Mouse (Mus musculus): Measurements from ENCODE around the gene Calu. TPM values are rescaled to one million over a fixed set of nuclear protein-coding genes. Genes with fewer than 3 reads are reported as not detected.
"Not testable (repeated sequence)": the region's sequence is repeated elsewhere in the genome, so short reads cannot be mapped to it uniquely, and the experiment has no call there.

Gene Calu
- polyA plus RNA-seq, 1 experiment from 2014 or later, result 166 TPM

DNA sequence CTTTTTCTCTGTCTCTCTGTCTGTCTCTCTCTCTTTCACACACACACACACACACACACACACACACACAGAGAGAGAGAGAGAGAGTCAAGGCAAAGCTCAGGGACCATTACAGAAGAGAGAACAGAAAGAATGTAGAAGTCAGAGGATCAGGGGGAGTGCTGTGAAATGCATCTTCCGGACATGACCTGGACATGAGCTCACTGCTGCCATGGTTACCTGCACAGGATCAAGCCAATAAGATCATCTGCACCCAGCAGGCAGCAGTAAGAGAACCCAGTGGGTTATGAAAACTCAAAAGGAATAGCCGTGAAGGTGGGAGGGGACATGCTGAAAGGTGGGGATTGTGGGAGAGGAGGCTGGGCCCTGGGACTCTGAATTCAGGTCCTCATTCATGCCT lies 34.6 kb downstream of the Calu start:
- ATAC-seq, result no peak

GRCm38 (mm10) chr6:29388052-29388518 lies 40.2 kb downstream of the Calu start, which contains the start of gene Opn1sw:
Gene Opn1sw, minus strand, starts transcription at chr6:29388468.
- Histone ChIP-seq H3K4me1 (ENCODE audit: control insufficient read depth, insufficient read depth, low read depth, low read length) (peaks cover 2% of the 10 kb centered on the region), H3K27me3 (replicated peaks; ENCODE audit: control insufficient read depth, insufficient read depth, low read length) (no peaks in the 10 kb centered on the region; the same call in 1 of the 2 replicates), H3K9ac (ENCODE audit: low read depth, low read length) (no peak within 1 kb of the TSS; the same call in 1 of the 2 replicates), H3K4me2 (ENCODE audit: low read length) (peak within 1 kb of the TSS; percentile 46), H3K9me3 (ENCODE audit: control insufficient read depth, low read length) (no peaks in the 10 kb centered on the region), H3K4me3 (ENCODE audit: low read length) (peak within 1 kb of the TSS; percentile 20; the same call in 1 of the 2 replicates), H3K27ac (ENCODE audit: low read depth, low read length) (no peak within 1 kb of the TSS), H3K36me3 (ENCODE audit: control insufficient read depth, insufficient read depth, low read length) (no peaks in the 10 kb centered on the region)
- 9% methylated on average over 12 of the region's 12 CpGs for WGBS
- ATAC-seq, result peak; percentile 28

More for the DNA sequence above, 34.6 kb downstream of the Calu start:
- no peaks in the 10 kb centered on the region; the same call in 1 of the 2 replicates for H3K27me3 ChIP-seq (replicated peaks; ENCODE audit: control insufficient read depth, insufficient read depth, low read length)
- H3K27ac ChIP-seq (ENCODE audit: low read depth, low read length), result no peak overlapping the region
- H3K4me2 ChIP-seq (ENCODE audit: low read length), result no peak overlapping the region
- 48% methylated on average over 2 of the region's 2 CpGs for WGBS
- 0 out of 2 replicates have a peak, but pooled peaks cover 4% of the 10 kb centered on the region for H3K36me3 ChIP-seq (ENCODE audit: control insufficient read depth, insufficient read depth, low read length)
- H3K9me3 ChIP-seq (ENCODE audit: control insufficient read depth, low read length), result no peaks in the 10 kb centered on the region
- no peak overlapping the region for H3K9ac ChIP-seq (ENCODE audit: low read depth, low read length)
- no peaks in the 10 kb centered on the region for H3K4me1 ChIP-seq (ENCODE audit: control insufficient read depth, insufficient read depth, low read depth, low read length)
- H3K4me3 ChIP-seq (ENCODE audit: low read length), result no peak overlapping the region

GRCm38 (mm10) chr6:29388606-29389080 lies 40.8 kb downstream of the Calu start:
- peak; percentile 94 for ATAC-seq
- Histone ChIP-seq H3K27ac (ENCODE audit: low read depth, low read length) (no peak overlapping the region), H3K9me3 (ENCODE audit: control insufficient read depth, low read length) (no peaks in the 10 kb centered on the region), H3K27me3 (replicated peaks; ENCODE audit: control insufficient read depth, insufficient read depth, low read length) (no peaks in the 10 kb centered on the region; the same call in 1 of the 2 replicates), H3K4me2 (ENCODE audit: low read length) (peak overlapping the region; percentile 46), H3K4me3 (ENCODE audit: low read length) (no peak overlapping the region; the same call in 1 of the 2 replicates), H3K4me1 (ENCODE audit: control insufficient read depth, insufficient read depth, low read depth, low read length) (peaks cover 2% of the 10 kb centered on the region), H3K36me3 (ENCODE audit: control insufficient read depth, insufficient read depth, low read length) (no peaks in the 10 kb centered on the region), H3K9ac (ENCODE audit: low read depth, low read length) (no peak overlapping the region)
- 8% methylated on average over 11 of the region's 11 CpGs for WGBS

- Histone ChIP-seq H3K4me1 (ENCODE audit: control insufficient read depth, insufficient read depth, low read depth, low read length) (peaks cover 2% of the 10 kb centered on the region), H3K4me3 (ENCODE audit: low read length) (no peak overlapping the region), H3K27me3 (replicated peaks; ENCODE audit: control insufficient read depth, insufficient read depth, low read length) (no peaks in the 10 kb centered on the region; the same call in 1 of the 2 replicates), H3K36me3 (ENCODE audit: control insufficient read depth, insufficient read depth, low read length) (no peaks in the 10 kb centered on the region), H3K9ac (ENCODE audit: low read depth, low read length) (no peak overlapping the region), H3K27ac (ENCODE audit: low read depth, low read length) (no peak overlapping the region), H3K9me3 (ENCODE audit: control insufficient read depth, low read length) (no peaks in the 10 kb centered on the region), H3K4me2 (ENCODE audit: low read length) (no peak overlapping the region)
- WGBS, result 63% methylated on average over 9 of the region's 9 CpGs
- ATAC-seq, result no peak
These were observed 41.6 kb downstream of the Calu start for GRCm38 (mm10) chr6:29389425-29389824.

DNA sequence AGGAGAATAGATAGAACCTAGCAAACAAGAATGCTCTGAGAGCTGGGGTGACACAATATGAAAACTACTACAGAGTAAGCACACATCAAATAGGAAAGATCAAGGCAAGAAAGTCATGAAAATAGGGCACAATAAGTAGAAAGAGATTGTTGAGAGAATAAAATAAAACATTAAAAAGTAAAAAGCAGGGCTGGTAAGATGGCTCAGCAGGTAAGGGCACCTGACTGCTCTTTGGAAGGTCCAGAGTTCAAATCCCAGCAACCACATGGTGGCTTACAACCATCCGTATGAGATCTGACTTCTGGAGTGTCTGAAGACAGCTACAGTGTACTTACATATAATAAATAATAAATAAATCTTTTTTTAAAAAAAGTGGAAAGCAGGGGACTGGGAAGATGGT lies 42.6 kb downstream of the Calu start:
- not testable (repeated sequence) for H3K9ac ChIP-seq (ENCODE audit: low read depth, low read length); ATAC-seq; H3K9me3 ChIP-seq (ENCODE audit: control insufficient read depth, low read length); H3K27me3 ChIP-seq (replicated peaks; ENCODE audit: control insufficient read depth, insufficient read depth, low read length); H3K4me2 ChIP-seq (ENCODE audit: low read length); H3K36me3 ChIP-seq (ENCODE audit: control insufficient read depth, insufficient read depth, low read length); H3K4me3 ChIP-seq (ENCODE audit: low read length); H3K4me1 ChIP-seq (ENCODE audit: control insufficient read depth, insufficient read depth, low read depth, low read length); H3K27ac ChIP-seq (ENCODE audit: low read depth, low read length)
- WGBS, result 84% methylated on average over 1 of the region's 1 CpGs

DNA sequence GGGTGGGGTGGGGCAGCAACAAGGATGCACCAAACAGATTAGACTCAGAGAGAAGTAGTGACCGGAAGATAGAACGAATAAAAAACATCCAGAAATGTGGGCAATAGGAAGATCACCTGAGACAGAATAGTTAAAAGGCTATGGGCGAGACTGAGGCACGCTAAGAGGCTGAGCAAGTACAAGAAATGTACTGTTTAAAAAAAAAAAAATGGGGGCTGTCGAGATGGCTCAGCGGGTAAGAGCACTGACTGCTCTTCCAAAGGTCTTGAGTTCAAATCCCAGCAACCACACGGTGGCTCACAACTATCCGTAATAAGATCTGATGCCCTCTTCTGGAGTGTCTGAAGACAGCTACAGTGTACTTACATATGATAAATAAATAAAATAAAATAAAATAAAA lies 43.4 kb downstream of the Calu start:
- H3K27me3 ChIP-seq (replicated peaks; ENCODE audit: control insufficient read depth, insufficient read depth, low read length); H3K4me3 ChIP-seq (ENCODE audit: low read length); H3K27ac ChIP-seq (ENCODE audit: low read depth, low read length); H3K4me2 ChIP-seq (ENCODE audit: low read length); ATAC-seq; H3K9me3 ChIP-seq (ENCODE audit: control insufficient read depth, low read length); H3K9ac ChIP-seq (ENCODE audit: low read depth, low read length); H3K36me3 ChIP-seq (ENCODE audit: control insufficient read depth, insufficient read depth, low read length): not testable (repeated sequence)
- 77% methylated on average over 8 of the region's 8 CpGs for WGBS
- H3K4me1 ChIP-seq (ENCODE audit: control insufficient read depth, insufficient read depth, low read depth, low read length), result peaks cover 11% of the 10 kb centered on the region

DNA sequence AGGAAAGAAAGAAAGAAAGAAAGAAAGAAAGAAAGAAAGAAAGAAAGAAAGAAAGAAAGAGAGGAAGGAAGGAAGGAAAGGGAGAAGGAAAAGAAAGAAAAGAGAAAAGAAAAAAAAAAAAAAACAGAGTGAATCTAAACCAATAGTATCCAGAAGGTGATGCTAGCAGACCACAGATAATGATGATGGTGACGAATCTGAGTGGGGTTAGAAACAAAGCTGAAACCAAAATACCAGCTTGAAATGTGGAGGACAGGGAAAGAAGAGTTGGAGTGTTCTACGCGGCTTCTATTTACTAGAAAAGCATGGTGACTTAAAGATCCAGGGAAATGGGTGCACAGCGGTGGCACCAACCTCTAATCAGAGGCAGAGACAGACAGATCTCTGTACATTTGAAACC lies 43.9 kb downstream of the Calu start:
- no peak overlapping the region for H3K9ac ChIP-seq (ENCODE audit: low read depth, low read length)
- 69% methylated on average over 4 of the region's 4 CpGs for WGBS
- H3K4me1 ChIP-seq (ENCODE audit: control insufficient read depth, insufficient read depth, low read depth, low read length), result peaks cover 13% of the 10 kb centered on the region
- H3K4me3 ChIP-seq (ENCODE audit: low read length), result no peak overlapping the region
- no peak for ATAC-seq
- H3K27me3 ChIP-seq (replicated peaks; ENCODE audit: control insufficient read depth, insufficient read depth, low read length), result no peaks in the 10 kb centered on the region; the same call in 1 of the 2 replicates
- no peaks in the 10 kb centered on the region for H3K36me3 ChIP-seq (ENCODE audit: control insufficient read depth, insufficient read depth, low read length)
- H3K27ac ChIP-seq (ENCODE audit: low read depth, low read length), result no peak overlapping the region
- H3K9me3 ChIP-seq (ENCODE audit: control insufficient read depth, low read length), result no peaks in the 10 kb centered on the region
- H3K4me2 ChIP-seq (ENCODE audit: low read length), result no peak overlapping the region

- H3K9ac ChIP-seq (ENCODE audit: low read depth, low read length), result no peak overlapping the region
- no peaks in the 10 kb centered on the region for H3K9me3 ChIP-seq (ENCODE audit: control insufficient read depth, low read length)
- H3K4me2 ChIP-seq (ENCODE audit: low read length), result no peak overlapping the region
- H3K27ac ChIP-seq (ENCODE audit: low read depth, low read length), result no peak overlapping the region
- peaks cover 20% of the 10 kb centered on the region for H3K4me1 ChIP-seq (ENCODE audit: control insufficient read depth, insufficient read depth, low read depth, low read length)
- 58% methylated on average over 1 of the region's 1 CpGs for WGBS
- H3K4me3 ChIP-seq (ENCODE audit: low read length), result no peak overlapping the region
- H3K27me3 ChIP-seq (replicated peaks; ENCODE audit: control insufficient read depth, insufficient read depth, low read length), result no peaks in the 10 kb centered on the region
- no peak for ATAC-seq
- H3K36me3 ChIP-seq (ENCODE audit: control insufficient read depth, insufficient read depth, low read length), result no peaks in the 10 kb centered on the region
These were observed 46.4 kb downstream of the Calu start for GRCm38 (mm10) chr6:29394286-29394685.

- Histone ChIP-seq H3K9ac (ENCODE audit: low read depth, low read length) (peak within 1 kb of the TSS; percentile 85), H3K4me3 (ENCODE audit: low read length) (peak within 1 kb of the TSS; percentile 80), H3K36me3 (ENCODE audit: control insufficient read depth, insufficient read depth, low read length) (no peaks in the 10 kb centered on the region), H3K9me3 (ENCODE audit: control insufficient read depth, low read length) (no peaks in the 10 kb centered on the region), H3K4me2 (ENCODE audit: low read length) (peak within 1 kb of the TSS; percentile 96), H3K27ac (ENCODE audit: low read depth, low read length) (peak within 1 kb of the TSS; percentile 79), H3K27me3 (replicated peaks; ENCODE audit: control insufficient read depth, insufficient read depth, low read length) (no peaks in the 10 kb centered on the region), H3K4me1 (ENCODE audit: control insufficient read depth, insufficient read depth, low read depth, low read length) (peaks cover 20% of the 10 kb centered on the region)
- ATAC-seq, result peak; percentile 96
- under 1% methylated on average over 34 of the region's 49 CpGs for WGBS
These were observed 48.2 kb downstream of the Calu start, which contains the start of gene Ccdc136 for GRCm38 (mm10) chr6:29395910-29396713. Gene Ccdc136, plus strand, starts transcription at chr6:29396309.
